8 mouse cellular contexts compared by ENCODE assay signal in the genomic region with DNA sequence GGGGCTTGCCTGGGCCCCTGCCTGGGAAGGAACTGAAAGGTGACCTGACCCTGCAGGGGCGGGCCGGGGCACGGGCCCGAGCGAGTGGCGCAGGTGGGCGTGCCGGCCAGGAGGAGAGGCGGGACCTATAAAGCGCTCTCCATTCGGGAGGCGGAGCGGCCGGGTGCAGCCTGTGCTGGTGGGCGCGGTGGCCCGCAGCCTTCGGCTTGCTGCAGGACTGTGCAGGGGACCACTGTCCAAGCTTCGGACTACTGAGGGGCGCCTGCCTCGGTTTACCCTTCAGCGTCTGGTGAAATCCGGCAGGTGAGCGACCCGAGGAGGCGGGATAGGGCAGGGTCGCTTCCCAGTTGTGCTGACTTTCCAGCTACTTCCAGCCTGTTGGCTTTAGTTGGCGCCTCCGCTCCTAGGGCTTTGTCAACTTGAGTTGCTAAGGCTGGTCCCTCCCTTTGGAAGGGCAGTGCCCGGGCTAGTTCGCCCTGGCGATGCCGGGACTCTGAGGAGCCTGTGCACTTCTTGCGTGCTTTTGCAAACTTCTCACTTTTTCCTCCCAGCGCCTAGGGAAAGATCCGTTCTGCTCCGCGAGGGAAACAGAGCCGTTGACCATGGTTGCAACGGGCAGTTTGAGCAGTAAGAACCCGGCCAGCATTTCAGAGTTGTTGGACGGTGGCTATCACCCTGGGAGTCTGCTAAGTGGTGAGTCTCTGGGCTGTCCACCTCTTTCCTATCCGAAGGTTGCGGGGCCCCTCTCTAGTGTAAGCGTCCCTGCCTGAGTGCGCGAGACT. TPM values are rescaled to one million over a fixed set of nuclear protein-coding genes. Genes with fewer than 3 reads are reported as not detected.
DNase-seq lines count a peak whose midpoint lies in the region; ATAC-seq and TF ChIP-seq lines count a peak whose summit lies in the region.

No protein-coding gene starts in this region.

- peaks cover 7% of the 10 kb centered on the region for H3K4me1 ChIP-seq in hindbrain, postnatal 0 days (ENCODE audit: insufficient read depth, low read length)
- no peaks in the 10 kb centered on the region for H3K4me1 ChIP-seq in liver, embryonic 12.5 days
- H3K4me1 ChIP-seq in midbrain, postnatal 0 days (ENCODE audit: insufficient read depth, low read length) = peaks cover 10% of the 10 kb centered on the region; the same call in 1 of the 2 replicates

- no peaks in the 10 kb centered on the region for H3K9me3 ChIP-seq in hindbrain, postnatal 0 days (ENCODE audit: low read length)
- no peaks in the 10 kb centered on the region for H3K9me3 ChIP-seq in liver, embryonic 12.5 days (replicated peaks)
- no peaks in the 10 kb centered on the region for H3K9me3 ChIP-seq in midbrain, postnatal 0 days (ENCODE audit: low read length)

- WGBS in hindbrain, postnatal 0 days = under 1% methylated on average over 47 of the region's 47 CpGs
- WGBS in liver, embryonic 12.5 days (ENCODE audit: insufficient replicate concordance) = 3% methylated on average over 43 of the region's 47 CpGs
- WGBS in midbrain, postnatal 0 days = under 1% methylated on average over 46 of the region's 47 CpGs

- H3K27me3 ChIP-seq in hindbrain, postnatal 0 days (ENCODE audit: insufficient read depth, low read length) = no peaks in the 10 kb centered on the region
- peaks cover 34% of the 10 kb centered on the region for H3K27me3 ChIP-seq in liver, embryonic 12.5 days (replicated peaks)
- peaks cover 15% of the 10 kb centered on the region for H3K27me3 ChIP-seq in midbrain, postnatal 0 days (ENCODE audit: insufficient read depth, low read length)

- no peaks in the 10 kb centered on the region for H3K36me3 ChIP-seq in hindbrain, postnatal 0 days (ENCODE audit: insufficient read depth, low read length)
- H3K36me3 ChIP-seq in liver, embryonic 12.5 days = no peaks in the 10 kb centered on the region
- H3K36me3 ChIP-seq in midbrain, postnatal 0 days (ENCODE audit: insufficient read depth, low read length) = no peaks in the 10 kb centered on the region

- intact Hi-C loops in left cerebral cortex, postnatal 25 days (cut with DNase I) = loop anchor here (2.0 to 5.0 kb wide), 2 partner anchors 61 to 129 kb away; no protein-coding TSS in a partner anchor

- peak overlapping the region; percentile 2; the same call in 1 of the 2 replicates for H3K27ac ChIP-seq in hindbrain, postnatal 0 days
- no peak overlapping the region for H3K27ac ChIP-seq in liver, embryonic 12.5 days
- H3K27ac ChIP-seq in midbrain, postnatal 0 days (ENCODE audit: low read depth, low read length) = no peak overlapping the region

- TF ChIP-seq CTCF in hindbrain, postnatal 0 days (IDR thresholded peaks at IDR 0.05; ENCODE audit: low read depth) = no peak
- TF ChIP-seq CTCF in midbrain, postnatal 0 days (IDR thresholded peaks at IDR 0.05) = no peak

- peak; percentile 92 for ATAC-seq in hindbrain, postnatal 0 days
- ATAC-seq in liver, embryonic 12.5 days = peak; percentile 85
- ATAC-seq in midbrain, postnatal 0 days (ENCODE audit: low FRiP score) = peak; percentile 84

- peak overlapping the region; percentile 45 for H3K4me3 ChIP-seq in hindbrain, postnatal 0 days (ENCODE audit: low read length)
- peak overlapping the region; percentile 48 for H3K4me3 ChIP-seq in liver, embryonic 12.5 days
- peak overlapping the region; percentile 44 for H3K4me3 ChIP-seq in midbrain, postnatal 0 days (ENCODE audit: low read depth, low read length)

- peak; percentile 21 to 23 for DNase-seq in left cerebral cortex, adult 8-10 months (ENCODE audit: low spot score in 2 of 2)
- no peak for DNase-seq in left cerebral cortex, postnatal 25 days (ENCODE audit: low spot score in 2 of 2)
- DNase-seq in cerebellum, postnatal 36 days = peak; percentile 8 to 21
- DNase-seq in gastrocnemius, postnatal 25 days = peak; percentile 86
- DNase-seq in hindbrain, postnatal 0 days (ENCODE audit: low spot score) = peak; percentile 53
- peak; percentile 32 for DNase-seq in midbrain, postnatal 0 days (ENCODE audit: low spot score)
- DNase-seq in testis, postnatal 10 days (ENCODE audit: low spot score) = peak; percentile 89

- peak overlapping the region; percentile 39; the same call in 1 of the 2 replicates for H3K9ac ChIP-seq in hindbrain, postnatal 0 days (replicated peaks; ENCODE audit: low read length)
- H3K9ac ChIP-seq in liver, embryonic 12.5 days = no peak overlapping the region
- H3K9ac ChIP-seq in midbrain, postnatal 0 days (replicated peaks; ENCODE audit: low read length, poor library complexity, severe bottlenecking) = no peak overlapping the region

- H3K4me2 ChIP-seq in hindbrain, postnatal 0 days (ENCODE audit: low read depth, low read length) = peak overlapping the region; percentile 80
- peak overlapping the region; percentile 71 for H3K4me2 ChIP-seq in liver, embryonic 12.5 days
- H3K4me2 ChIP-seq in midbrain, postnatal 0 days (ENCODE audit: low read depth, low read length, poor library complexity, severe bottlenecking) = peak overlapping the region; percentile 91

RNA-seq across cellular contexts. Expression of a gene that starts 2.4 kb away (rescaled TPM):
- total RNA-seq in left cerebral cortex, adult 8-10 months (2022) = 10 to 100 TPM; 15.4 to 22.2 (median 18.9) TPM
- 10 to 100 TPM; 24.1 to 25.8 TPM for total RNA-seq in left cerebral cortex, postnatal 25 days (2021)
- total RNA-seq in gastrocnemius, postnatal 25 days (2021) = 100 to 1,000 TPM; 126 to 231 TPM
- 2.4 and 3.0 TPM in 2 replicates for total RNA-seq in hindbrain, postnatal 0 days (2014; rRNA removed)
- 6.4 and 7.5 TPM in 2 replicates for polyA plus RNA-seq in hindbrain, postnatal 0 days (2015; fragmentation: Nextera tagmentation; extraction: Ambion mirVana)
- polyA plus RNA-seq in liver, embryonic 12.5 days (2016; fragmentation: Nextera tagmentation; extraction: Ambion mirVana) = 0.23 and 0.89 TPM in 2 replicates
- 1.3 and 3.5 TPM in 2 replicates for total RNA-seq in midbrain, postnatal 0 days (2014; rRNA removed)
- polyA plus RNA-seq in midbrain, postnatal 0 days (2015; fragmentation: Nextera tagmentation; extraction: Ambion mirVana) = 3.8 and 4.0 TPM in 2 replicates

RNA-seq across cellular contexts. Expression of a gene that starts 47.6 kb away (rescaled TPM):
- not detected for total RNA-seq in left cerebral cortex, adult 8-10 months (2022)
- not detected for total RNA-seq in left cerebral cortex, postnatal 25 days (2021)
- not detected for total RNA-seq in gastrocnemius, postnatal 25 days (2021)
- total RNA-seq in hindbrain, postnatal 0 days (2014; rRNA removed) = not detected in 2 replicates
- polyA plus RNA-seq in hindbrain, postnatal 0 days (2015; fragmentation: Nextera tagmentation; extraction: Ambion mirVana) = not detected in 2 replicates
- polyA plus RNA-seq in liver, embryonic 12.5 days (2016; fragmentation: Nextera tagmentation; extraction: Ambion mirVana) = not detected in 2 replicates
- not detected in 2 replicates for total RNA-seq in midbrain, postnatal 0 days (2014; rRNA removed)
- not detected in 2 replicates for polyA plus RNA-seq in midbrain, postnatal 0 days (2015; fragmentation: Nextera tagmentation; extraction: Ambion mirVana)

Comparison
In these comparisons a context has a peak if more than half of its experiments do, and no peak if none do; other contexts are left out.
1. DNase-seq: peak in left cerebral cortex, adult 8-10 months (2 of 2), cerebellum, postnatal 36 days (2 of 2), gastrocnemius, postnatal 25 days (single experiment), hindbrain, postnatal 0 days (single experiment), midbrain, postnatal 0 days (single experiment) and testis, postnatal 10 days (single experiment); none in left cerebral cortex, postnatal 25 days (0 of 2).
2. RNA of a gene that starts 2.4 kb away (total RNA-seq): 126 to 231 TPM in gastrocnemius, postnatal 25 days; 24.1 to 25.8 TPM in left cerebral cortex, postnatal 25 days, 15.4 to 22.2 TPM in left cerebral cortex, adult 8-10 months, 1.3 to 3.5 TPM in midbrain, postnatal 0 days and 2.4 to 3.0 TPM in hindbrain, postnatal 0 days; every median in the first group is over 4 times any median in the second.
3. Peak in every context shown above with its lines, with median percentiles within 50 percentile points of each other: ATAC-seq, H3K4me2 ChIP-seq and H3K4me3 ChIP-seq.